Mouse (Mus musculus): ENCODE data around the gene Lrfn1.

- TF ChIP-seq POLR2A (IDR thresholded peaks at IDR 0.05; ENCODE audit: low read depth, low read length) = no peak
- no peak for TF ChIP-seq CTCF (conservative IDR thresholded peaks at IDR 0.05; ENCODE audit: insufficient read depth, insufficient read length, low read depth, low read length)
Observed at GRCm38 (mm10) chr7:28438771-28439170, 13.0 kb upstream of the Lrfn1 start.
